Mouse (Mus musculus) frontal cortex, postnatal 10 days (tissue): ENCODE measurements around the gene Rspo1.
"Not testable (repeated sequence)": the region's sequence is repeated elsewhere in the genome, so short reads cannot be mapped to it uniquely, and the experiment has no call there.

ENCODE experiments used
- DNase-seq, 2 experiments: peaks; one replicate each; pipeline ENCODE4 v3.0.0; 2022; ENCODE audit warnings: low spot score in 2 of 2, mixed read lengths in 1 of 2

Gene Rspo1

DNA sequence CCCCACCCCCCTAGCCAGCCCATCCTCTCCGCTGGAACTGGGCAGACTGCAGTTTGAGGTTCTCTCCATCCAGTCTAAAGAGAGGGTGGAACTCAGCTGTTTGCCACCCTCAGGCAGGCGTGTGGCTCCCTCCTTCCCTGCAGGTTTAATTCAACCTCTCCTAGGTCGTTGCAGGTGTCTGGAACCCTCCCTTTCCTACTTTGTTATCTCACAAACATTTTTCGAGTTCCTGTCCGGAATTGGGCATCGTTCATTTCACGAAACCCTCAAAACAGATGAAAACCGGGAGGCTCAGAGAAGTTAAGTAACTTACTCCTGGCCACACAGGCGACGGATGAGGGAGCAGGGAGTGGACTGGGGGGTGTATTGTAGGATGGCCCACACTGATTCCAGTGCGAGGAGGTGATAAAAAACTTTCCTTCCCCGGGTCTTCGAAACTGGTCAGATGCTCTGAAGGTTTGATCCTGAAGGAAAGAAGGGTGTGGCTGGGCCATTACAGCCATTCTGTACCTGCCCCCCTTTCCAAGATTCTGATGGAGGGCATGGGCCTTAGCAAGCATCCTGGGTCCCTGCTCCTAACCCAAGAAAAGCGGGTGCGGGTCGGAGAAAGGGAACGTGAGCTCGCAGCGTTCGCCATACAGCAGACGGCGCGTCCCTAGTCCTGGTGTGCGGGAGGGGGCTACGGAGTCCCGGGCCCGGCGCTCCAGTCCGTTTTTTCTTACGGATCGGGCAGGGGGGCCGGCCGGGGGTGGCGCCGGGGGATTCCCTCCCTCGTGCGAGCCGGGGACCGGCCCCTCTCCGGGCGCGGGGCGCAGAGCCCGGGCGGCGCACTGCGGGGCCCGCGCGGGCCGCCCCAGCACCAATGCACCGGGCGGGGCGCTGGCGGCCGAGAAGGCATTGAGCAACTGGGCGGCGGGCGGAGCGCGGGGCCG lies at the start of gene Rspo1:
Gene Rspo1, plus strand, starts transcription at position 760 of the 932 bp plus-strand sequence.
- DNase-seq: no peak

GRCm38 (mm10) chr4:124936613-124937471 lies 49.4 kb upstream of the Rspo1 start, which contains the start of gene 9930104L06Rik:
Gene 9930104L06Rik (plus strand): TSS chr4:124937048.
- peak; percentile 93 to 94 for DNase-seq

DNA sequence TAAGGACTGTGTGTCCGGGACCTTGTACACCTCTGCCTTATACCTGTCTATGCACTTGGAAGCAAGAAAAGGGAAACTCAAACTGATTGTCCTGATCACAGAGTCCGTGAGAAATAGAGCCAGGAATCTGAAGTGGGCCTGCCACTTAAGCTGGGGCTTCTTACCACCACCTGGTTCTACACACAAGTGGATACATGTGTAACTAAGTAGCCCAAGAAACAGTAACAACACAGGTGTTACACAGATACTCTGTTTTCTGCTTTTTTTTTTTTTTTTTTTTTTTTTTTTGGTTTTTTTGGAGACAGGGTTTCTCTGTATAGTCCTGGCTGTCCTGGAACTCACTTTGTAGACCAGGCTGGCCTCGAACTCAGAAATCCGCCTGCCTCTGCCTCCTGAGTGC lies 47.0 kb upstream of the Rspo1 start, which contains the start of gene Cdca8:
Gene Cdca8, minus strand, starts transcription at position 101 of the 400 bp plus-strand sequence.
- DNase-seq: not testable (repeated sequence)

DNA sequence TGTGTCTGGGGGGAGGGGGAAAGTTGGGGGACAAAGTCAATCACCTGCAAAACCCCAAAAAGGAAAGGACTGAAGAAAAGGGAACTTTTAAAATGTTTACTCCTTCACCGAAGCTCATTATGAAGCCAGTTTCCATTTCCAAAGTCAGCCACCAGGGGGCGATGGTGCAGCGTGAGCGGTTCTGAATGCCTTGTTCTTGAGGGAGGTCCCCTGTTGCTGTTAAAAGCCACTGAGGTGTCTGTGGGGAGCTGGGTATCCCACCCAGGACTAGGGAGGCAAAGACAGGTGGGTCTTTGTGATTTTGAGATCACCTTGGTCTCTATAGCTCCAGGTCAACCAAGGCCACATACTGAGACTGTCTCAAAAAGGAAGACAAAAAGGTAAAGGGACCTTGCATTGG lies 43.2 kb upstream of the Rspo1 start:
- peak; percentile 32 to 78 for DNase-seq

DNA sequence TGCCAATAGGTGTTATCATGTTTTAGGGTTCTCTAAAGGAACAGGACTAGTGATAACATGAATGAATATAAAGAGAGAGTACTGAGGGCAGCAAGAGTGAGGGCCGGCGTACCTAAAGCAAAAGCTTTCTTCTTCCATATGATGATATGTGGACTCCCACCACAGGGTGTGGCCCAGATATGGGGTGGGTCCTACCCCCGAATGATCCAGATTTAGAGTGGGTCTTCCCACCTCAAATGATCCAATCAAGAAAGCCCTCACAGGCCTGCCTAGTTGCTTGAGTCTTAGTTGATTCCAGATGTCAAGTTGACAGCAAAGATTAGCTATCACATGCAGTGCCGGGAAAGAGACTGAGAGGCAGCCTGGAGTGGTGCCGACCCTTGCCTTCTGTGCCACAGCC lies 42.4 kb upstream of the Rspo1 start:
- DNase-seq: no peak

- no peak for DNase-seq
Measured at GRCm38 (mm10) chr4:124944961-124945360, 41.3 kb upstream of the Rspo1 start.

- no peak for DNase-seq
Measured at GRCm38 (mm10) chr4:124949488-124949887, 36.7 kb upstream of the Rspo1 start.

DNA sequence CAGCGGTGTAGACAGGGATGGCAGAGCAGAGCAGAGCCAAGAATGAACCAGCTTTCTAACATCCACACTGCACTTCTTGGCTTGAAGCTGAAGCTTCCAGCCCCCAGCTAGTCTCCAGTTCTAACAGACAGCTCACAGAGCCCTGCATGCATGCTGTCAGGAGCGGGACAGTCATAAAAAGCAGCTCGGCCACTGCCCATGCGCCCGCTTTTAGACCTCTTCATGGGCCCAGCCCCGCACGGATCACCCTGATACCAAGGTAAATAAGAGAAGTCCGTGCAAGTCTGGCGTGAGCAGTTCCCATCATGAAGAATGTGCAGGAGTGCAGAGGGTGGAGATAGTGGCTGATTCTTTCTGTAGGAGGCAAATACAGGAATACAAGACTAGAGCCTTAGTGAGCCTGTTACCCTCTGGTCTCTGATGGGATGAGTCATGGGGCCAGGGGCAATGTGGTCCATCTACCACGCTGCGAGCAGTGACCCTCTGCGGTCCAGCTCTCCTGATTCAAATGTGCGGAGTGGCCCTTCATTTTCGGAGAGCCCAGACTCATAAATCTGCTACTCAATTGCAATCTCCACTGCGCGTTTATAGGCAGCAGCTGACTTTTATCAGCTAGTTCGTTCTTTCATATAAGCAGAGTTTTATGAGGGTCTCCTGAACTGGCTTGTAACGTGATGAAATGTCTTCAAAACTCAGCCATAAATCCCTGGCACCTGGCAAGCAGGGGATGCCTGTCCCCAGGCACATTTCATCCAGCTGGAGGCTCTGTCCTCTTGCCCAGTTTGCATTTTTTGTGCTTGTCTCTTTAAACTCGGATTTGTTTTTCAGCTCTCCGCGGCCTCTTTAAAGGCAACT lies 35.8 kb upstream of the Rspo1 start:
- no peak for DNase-seq

DNA sequence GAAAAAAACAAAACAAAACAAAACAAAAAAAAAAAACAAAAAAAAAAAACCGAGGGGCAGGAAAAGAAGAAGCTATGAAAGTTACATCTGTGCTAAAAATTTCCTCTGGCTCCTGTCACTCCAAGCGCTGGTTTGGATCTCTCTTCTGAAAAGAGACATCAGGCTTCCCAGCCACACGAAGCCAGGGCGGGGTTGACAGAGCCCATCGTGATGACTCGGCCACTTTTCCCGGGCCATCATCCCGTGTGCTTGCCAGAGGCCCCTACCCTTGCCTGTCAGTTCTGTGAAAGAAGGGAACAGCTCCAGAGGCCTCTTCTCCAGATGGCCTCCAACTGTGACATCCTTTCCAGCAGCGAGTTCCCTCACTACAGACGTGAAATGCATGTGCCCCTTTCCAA lies 35.2 kb upstream of the Rspo1 start:
- no peak for DNase-seq

DNA sequence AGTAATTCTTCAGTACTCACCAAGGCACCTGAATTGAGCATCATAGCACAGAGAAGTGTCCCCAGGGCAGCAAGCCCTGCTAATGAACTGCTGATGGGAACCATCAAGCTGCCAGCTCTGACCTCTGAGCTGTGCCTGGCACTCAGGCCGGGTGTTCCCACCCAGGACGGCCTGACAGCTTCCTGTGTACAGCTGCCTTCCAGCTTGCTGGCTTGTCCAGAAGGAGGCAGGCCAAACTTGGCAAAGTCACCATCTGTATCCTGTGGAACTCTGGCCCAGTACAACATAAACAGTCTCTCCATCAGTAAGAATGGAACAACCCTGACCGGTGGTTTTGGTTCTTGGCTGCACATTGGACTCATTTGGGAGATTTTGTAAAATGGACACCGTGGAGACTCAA lies 32.7 kb upstream of the Rspo1 start:
- no peak for DNase-seq

GRCm38 (mm10) chr4:124957284-124957683 lies 28.9 kb upstream of the Rspo1 start:
- DNase-seq: no peak

DNA sequence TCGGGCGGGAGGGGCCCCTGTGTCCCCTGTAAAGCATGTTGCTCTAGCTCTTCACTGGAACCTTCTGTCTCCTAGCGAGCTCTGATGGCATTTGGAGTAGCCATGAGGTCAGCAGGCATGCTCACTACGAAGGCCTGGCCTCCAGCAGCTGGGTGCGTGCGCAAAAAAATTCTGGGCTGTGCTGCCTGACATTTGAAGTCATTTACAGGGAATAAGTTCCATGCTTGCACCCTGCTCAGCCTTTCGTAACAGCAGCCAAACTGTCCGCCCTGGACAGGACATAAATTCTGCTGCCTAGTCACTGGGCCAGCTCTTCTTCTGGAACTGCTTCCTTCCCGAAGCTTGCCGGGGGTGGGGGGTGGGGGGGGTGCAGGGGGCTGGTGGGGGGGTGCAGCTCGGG lies 27.2 kb upstream of the Rspo1 start:
- no peak for DNase-seq

DNA sequence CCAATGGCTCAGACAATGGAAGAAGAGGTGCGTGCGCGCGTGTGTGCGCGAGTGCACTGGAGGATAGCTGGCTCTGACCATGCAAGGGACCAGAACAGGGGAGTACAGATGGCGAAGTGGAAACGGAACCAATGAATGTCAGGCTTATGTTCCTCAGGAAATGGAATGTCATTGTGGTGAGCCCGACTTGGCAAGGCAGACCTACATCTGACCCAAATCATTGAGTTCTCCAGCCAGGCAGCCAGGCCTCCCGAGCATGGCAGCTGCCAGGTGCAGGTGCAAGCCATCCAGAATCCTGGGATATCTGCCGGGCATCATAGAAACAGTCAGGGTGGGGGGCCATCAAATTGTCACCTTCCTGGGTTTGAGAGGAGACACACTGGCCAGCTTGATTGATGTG lies 25.3 kb upstream of the Rspo1 start:
- no peak for DNase-seq

DNA sequence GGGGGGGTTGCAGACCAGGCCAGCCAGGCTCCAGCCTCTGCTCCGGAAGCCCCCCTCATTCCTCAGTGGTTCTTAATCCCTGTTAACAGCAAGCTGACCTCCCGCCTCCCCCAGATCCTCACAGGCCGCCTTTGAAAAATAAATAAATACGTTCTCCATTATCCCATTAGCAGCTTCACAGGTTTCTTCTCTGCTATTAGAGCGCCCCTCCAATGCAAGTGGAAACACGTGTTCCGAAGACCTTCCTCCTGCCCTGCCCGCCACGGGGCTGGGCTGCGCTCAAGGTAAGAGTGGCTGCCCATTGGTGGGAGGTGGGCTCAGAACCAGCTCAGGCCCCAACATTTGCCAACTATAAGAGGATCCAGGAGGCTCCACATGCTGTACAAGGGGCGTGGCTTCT lies 23.7 kb upstream of the Rspo1 start:
- DNase-seq: no peak

GRCm38 (mm10) chr4:124964912-124965599 lies 21.2 kb upstream of the Rspo1 start:
- no peak for DNase-seq

GRCm38 (mm10) chr4:124968711-124969110 lies 17.5 kb upstream of the Rspo1 start:
- no peak for DNase-seq

GRCm38 (mm10) chr4:124969219-124969848 lies 16.9 kb upstream of the Rspo1 start:
- DNase-seq: no peak

- no peak for DNase-seq
Measured at GRCm38 (mm10) chr4:124970194-124970593, 16.0 kb upstream of the Rspo1 start.

DNA sequence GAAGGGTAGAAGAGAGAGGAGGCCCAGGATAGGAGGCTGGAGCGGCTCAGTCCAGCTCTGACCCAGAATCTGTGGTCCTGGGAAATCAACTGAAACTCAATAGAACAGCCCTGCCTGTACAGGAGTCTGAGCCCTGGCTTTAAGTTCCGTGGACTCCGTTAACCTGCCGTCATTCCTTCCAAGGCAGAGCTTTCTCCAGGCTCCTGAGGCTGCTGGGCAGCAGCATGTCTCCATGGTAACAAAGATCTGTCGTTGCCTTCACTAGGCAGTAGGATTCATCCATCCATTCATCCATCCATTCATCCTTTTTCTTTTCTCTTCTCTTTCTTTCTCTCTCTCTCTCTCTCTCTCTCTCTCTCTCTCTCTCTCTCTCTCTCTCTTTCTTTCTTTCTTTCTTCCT lies 15.6 kb upstream of the Rspo1 start:
- DNase-seq: no peak

- no peak for DNase-seq
Measured at GRCm38 (mm10) chr4:124971094-124971493, 15.1 kb upstream of the Rspo1 start.
